Mouse (Mus musculus) forebrain, embryonic 11.5 days (tissue): ENCODE measurements around the gene Gm10160. TPM values are rescaled to one million over a fixed set of nuclear protein-coding genes. Genes with fewer than 3 reads are reported as not detected.
A peak's percentile ranks its signal among the peaks of the same experiment; 100 is the strongest.

Source experiments
- ATAC-seq: fragments of 200-750 bp; cut with Nextera tagmentation; replicated peaks from 2 replicates; pipeline ENCODE4 v1.8.0; 2017; ENCODE audit warnings: moderate TSS enrichment; ENCODE audit not compliant: low FRiP score
- DNase-seq: peaks from one replicate; pipeline ENCODE4 v3.0.0-alpha.2; 2017; ENCODE audit warnings: low spot score
- H3K27ac ChIP-seq: fragments of 300-500 bp; sonication (generic); 2 replicates; pipeline ENCODE4 v1.5.1; 2014; ENCODE audit warnings: low read depth, low read length
- H3K27me3 ChIP-seq: fragments of 300-500 bp; sonication (generic); 2 replicates; pipeline ENCODE4 v1.6.1; 2014; ENCODE audit warnings: mild to moderate bottlenecking, low read length, mixed read lengths; ENCODE audit not compliant: control insufficient read depth, insufficient read depth
- H3K36me3 ChIP-seq: fragments of 300-500 bp; sonication (generic); 2 replicates; pipeline ENCODE4 v1.6.1; 2014; ENCODE audit warnings: mild to moderate bottlenecking, low read length, moderate library complexity, mixed read lengths; ENCODE audit not compliant: control insufficient read depth, insufficient read depth
- H3K4me1 ChIP-seq: fragments of 300-500 bp; sonication (generic); replicated peaks from 2 replicates; pipeline ENCODE4 v1.6.1; 2014; ENCODE audit warnings: low read length, mixed read lengths; ENCODE audit not compliant: control insufficient read depth, insufficient read depth
- H3K4me2 ChIP-seq: fragments of 300-500 bp; sonication (generic); 2 replicates; pipeline ENCODE4 v1.6.1; 2014; ENCODE audit warnings: low read depth, mild to moderate bottlenecking, low read length, moderate library complexity, mixed read lengths; ENCODE audit not compliant: severe bottlenecking
- H3K4me3 ChIP-seq: fragments of 300-500 bp; sonication (generic); 2 replicates; pipeline ENCODE4 v1.5.1; 2014; ENCODE audit warnings: low read depth, low read length
- H3K9ac ChIP-seq: fragments of 300-500 bp; sonication (generic); 2 replicates; pipeline ENCODE4 v1.6.1; 2014; ENCODE audit warnings: low read length
- H3K9me3 ChIP-seq: fragments of 300-500 bp; sonication (generic); 2 replicates; pipeline ENCODE4 v1.6.1; 2016; ENCODE audit warnings: low read length, mixed read lengths; ENCODE audit not compliant: control insufficient read depth
- WGBS: fragments of 180-500 bp; shearing (Covaris S2); extraction: QIAGEN DNeasy Blood & Tissue Kit; methylation state at CpG from one replicate; pipeline ENCODE4 v1.1.7; 2014; 5-methylcytosine and 5-hydroxymethylcytosine counted together
- polyA plus RNA-seq: library from polyadenylated mRNA; unstranded; fragments of >200 nt; fragmentation: Nextera tagmentation; extraction: Ambion mirVana; gene quantifications from 2 replicates; pipeline ENCODE4 v1.2.1, GENCODE M21; 2014

Gm10160 gene
- polyA plus RNA-seq, 1 experiment from 2014 or later = not detected

- H3K9ac ChIP-seq = no peak overlapping the region
- no peaks in the 10 kb centered on the region for H3K27me3 ChIP-seq
- H3K4me3 ChIP-seq = no peak overlapping the region
- H3K36me3 ChIP-seq = no peaks in the 10 kb centered on the region
- DNase-seq (peak; percentile 50), ATAC-seq (no peak)
- H3K4me1 ChIP-seq = no peaks in the 10 kb centered on the region
- no peak overlapping the region for H3K4me2 ChIP-seq
- 85% methylated on average over 6 of the region's 6 CpGs for WGBS
- H3K27ac ChIP-seq = no peak overlapping the region
- no peaks in the 10 kb centered on the region for H3K9me3 ChIP-seq
These were observed 19.0 kb upstream of the Gm10160 start for GRCm38 (mm10) chr7:81874636-81875035.

DNA sequence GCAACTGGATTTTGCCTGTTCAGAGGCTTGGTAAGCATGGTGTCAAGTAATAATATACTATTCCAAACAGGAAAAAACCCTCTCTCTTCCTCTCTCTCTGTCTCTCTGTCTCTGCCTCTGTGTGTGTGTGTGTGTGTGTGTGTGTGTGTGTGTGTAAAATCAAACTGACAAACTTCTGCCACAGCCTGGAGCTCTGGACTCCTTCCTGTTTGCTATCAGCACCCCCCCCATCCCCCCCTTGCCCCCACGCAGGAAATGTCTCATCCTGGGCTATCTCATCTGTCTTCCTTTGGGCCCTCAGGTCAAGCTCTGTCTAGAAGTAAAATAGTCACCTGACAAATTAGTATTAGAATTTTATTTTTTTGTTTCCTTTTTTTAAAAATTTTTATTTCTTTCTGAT, 18.2 kb upstream of the Gm10160 start:
- no peak overlapping the region for H3K4me3 ChIP-seq
- no peaks in the 10 kb centered on the region for H3K9me3 ChIP-seq
- no peaks in the 10 kb centered on the region for H3K36me3 ChIP-seq
- H3K9ac ChIP-seq = no peak overlapping the region
- WGBS = 85% methylated on average over 1 of the region's 1 CpGs
- no peak for ATAC-seq
- H3K27me3 ChIP-seq = no peaks in the 10 kb centered on the region
- H3K27ac ChIP-seq = no peak overlapping the region
- no peak overlapping the region for H3K4me2 ChIP-seq
- no peaks in the 10 kb centered on the region for H3K4me1 ChIP-seq
- DNase-seq = no peak

GRCm38 (mm10) chr7:81872493-81873013, 17.0 kb upstream of the Gm10160 start:
- Histone ChIP-seq H3K36me3 (no peaks in the 10 kb centered on the region), H3K27ac (no peak overlapping the region), H3K9ac (no peak overlapping the region), H3K4me1 (no peaks in the 10 kb centered on the region), H3K4me3 (no peak overlapping the region), H3K4me2 (no peak overlapping the region), H3K9me3 (no peaks in the 10 kb centered on the region), H3K27me3 (no peaks in the 10 kb centered on the region)
- 87% methylated on average over 13 of the region's 13 CpGs for WGBS
- ATAC-seq (no peak), DNase-seq (no peak)

GRCm38 (mm10) chr7:81868158-81868557, 12.6 kb upstream of the Gm10160 start:
- no peak overlapping the region for H3K27ac ChIP-seq
- no peaks in the 10 kb centered on the region for H3K36me3 ChIP-seq
- no peak overlapping the region for H3K9ac ChIP-seq
- no peak overlapping the region for H3K4me3 ChIP-seq
- ATAC-seq = peak; percentile 79
- no peaks in the 10 kb centered on the region for H3K9me3 ChIP-seq
- H3K4me1 ChIP-seq = no peaks in the 10 kb centered on the region
- WGBS = 26% methylated on average over 6 of the region's 6 CpGs
- H3K27me3 ChIP-seq = no peaks in the 10 kb centered on the region
- DNase-seq = peak; percentile 89
- H3K4me2 ChIP-seq = no peak overlapping the region

DNA sequence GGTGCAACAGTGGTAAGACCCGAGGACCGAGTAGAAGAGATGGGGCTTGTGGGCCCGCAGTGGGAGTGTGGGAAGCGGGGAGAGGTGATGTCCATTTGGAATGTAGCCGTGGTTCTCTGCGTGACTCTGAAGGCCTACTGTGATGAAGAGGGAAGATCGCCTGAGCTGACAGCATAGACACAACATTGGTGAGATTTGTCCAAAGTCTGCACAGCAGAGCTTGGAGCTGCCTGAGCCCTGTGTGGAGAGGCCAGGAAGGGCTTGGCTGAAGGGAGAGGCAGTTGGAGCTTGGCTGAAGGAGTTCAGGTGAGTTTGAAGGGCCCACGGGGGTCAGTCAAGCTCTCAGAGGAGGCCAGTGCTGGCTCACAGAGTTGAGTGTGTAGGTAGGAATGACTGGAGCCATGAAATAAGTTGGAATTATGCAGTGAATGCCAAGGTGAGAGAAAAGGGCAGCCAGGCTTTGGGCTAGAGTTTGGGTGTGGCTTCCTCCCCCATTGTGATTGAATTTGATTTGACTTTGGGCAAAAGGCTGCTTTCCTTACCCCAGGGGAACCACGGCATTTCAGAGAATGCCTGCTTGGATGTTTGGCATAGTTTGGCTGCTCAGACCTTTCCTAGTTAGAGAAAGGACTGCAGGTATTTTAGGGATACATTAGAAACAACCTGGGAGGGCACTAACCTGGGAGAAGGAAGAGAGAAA, 11.8 kb upstream of the Gm10160 start:
- Histone ChIP-seq H3K36me3 (no peaks in the 10 kb centered on the region), H3K27me3 (no peaks in the 10 kb centered on the region), H3K9me3 (no peaks in the 10 kb centered on the region), H3K4me2 (no peak overlapping the region), H3K9ac (no peak overlapping the region), H3K4me3 (no peak overlapping the region), H3K27ac (no peak overlapping the region), H3K4me1 (no peaks in the 10 kb centered on the region)
- WGBS = 91% methylated on average over 9 of the region's 9 CpGs
- peak; percentile 47 for DNase-seq
- no peak for ATAC-seq

DNA sequence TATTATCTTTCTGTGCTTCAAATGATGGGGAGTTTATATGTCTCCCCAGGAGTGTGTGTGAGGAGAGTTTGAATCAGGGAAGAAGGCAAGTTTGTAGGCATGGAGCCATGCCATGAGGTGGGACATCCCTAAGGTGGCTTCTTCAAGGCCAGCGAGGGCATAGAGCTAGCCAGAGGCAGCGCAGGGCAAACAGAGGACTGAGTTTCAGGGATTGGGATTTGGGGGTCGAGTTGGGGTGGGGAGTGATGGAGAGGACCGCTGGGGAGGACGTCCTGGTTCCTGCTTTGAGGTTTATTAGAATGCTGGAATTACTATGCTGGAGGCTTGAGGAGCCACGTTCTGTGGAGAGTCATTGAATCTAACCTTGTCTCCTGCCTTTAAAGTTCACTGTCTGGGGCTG, 10.3 kb upstream of the Gm10160 start:
- no peak overlapping the region for H3K9ac ChIP-seq
- no peak overlapping the region for H3K4me3 ChIP-seq
- H3K4me1 ChIP-seq = no peaks in the 10 kb centered on the region
- no peak for DNase-seq
- H3K27ac ChIP-seq = no peak overlapping the region
- no peaks in the 10 kb centered on the region for H3K9me3 ChIP-seq
- H3K27me3 ChIP-seq = no peaks in the 10 kb centered on the region
- no peak for ATAC-seq
- WGBS = 88% methylated on average over 6 of the region's 6 CpGs
- no peaks in the 10 kb centered on the region for H3K36me3 ChIP-seq
- H3K4me2 ChIP-seq = no peak overlapping the region

GRCm38 (mm10) chr7:81864552-81864951, 9.0 kb upstream of the Gm10160 start:
- 84% methylated on average over 6 of the region's 6 CpGs for WGBS
- DNase-seq (no peak), ATAC-seq (no peak)
- H3K36me3 ChIP-seq = no peaks in the 10 kb centered on the region
- no peak overlapping the region for H3K4me3 ChIP-seq
- H3K4me2 ChIP-seq = no peak overlapping the region
- H3K4me1 ChIP-seq = peaks cover 4% of the 10 kb centered on the region; the same call in 1 of the 2 replicates
- H3K9me3 ChIP-seq = no peaks in the 10 kb centered on the region
- no peak overlapping the region for H3K9ac ChIP-seq
- no peak overlapping the region for H3K27ac ChIP-seq
- H3K27me3 ChIP-seq = no peaks in the 10 kb centered on the region

DNA sequence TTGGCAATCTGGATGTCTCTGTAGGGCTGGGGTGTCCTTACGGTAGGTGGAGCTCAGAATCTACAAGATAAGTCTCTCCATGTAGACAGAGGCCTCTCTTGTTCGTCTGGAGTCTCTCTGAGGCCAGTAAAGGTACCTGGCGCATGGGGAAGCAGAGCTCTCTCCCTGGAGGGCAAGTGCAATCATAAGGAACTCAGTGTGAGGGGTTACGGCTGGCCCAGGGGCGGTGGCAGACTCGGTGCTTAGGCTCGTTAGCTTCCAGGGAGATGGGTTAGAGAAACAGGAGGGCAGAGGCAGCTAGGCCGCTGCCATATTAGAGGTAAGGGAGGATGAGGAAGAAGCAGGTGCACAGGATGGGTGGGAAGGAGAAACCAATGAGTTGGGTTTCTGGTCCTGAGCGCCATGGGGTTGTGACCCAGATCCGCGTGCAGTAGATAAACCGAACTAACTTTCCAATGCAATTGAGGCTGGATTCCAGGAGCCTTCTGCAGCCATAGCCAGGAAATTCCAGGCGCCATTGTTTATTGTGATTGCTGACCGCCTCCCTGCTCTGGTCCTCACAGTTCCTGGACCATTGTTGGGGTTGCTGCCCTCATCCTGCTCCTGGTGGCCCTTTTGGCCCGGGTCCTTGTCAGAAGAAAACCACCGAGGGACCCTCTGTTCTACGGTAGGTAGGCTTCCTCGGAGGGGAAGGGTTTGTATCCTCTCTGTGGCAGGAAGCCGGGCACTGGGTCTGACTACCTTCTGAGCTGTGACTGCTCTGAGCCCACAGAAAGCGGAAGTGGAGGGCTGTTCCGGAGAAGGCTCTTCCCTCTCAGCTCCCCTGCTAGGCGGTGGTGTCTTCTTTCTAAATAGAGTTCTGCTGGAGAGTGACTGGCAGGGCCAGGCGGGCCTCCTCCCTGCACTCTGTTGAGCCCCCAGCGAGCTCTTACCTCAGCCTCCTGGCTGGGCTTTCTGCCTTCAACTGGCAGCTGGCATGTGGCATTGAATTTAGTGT, 7.3 kb upstream of the Gm10160 start:
- no peak overlapping the region for H3K27ac ChIP-seq
- peak; percentile 48 for DNase-seq
- no peak overlapping the region for H3K4me2 ChIP-seq
- no peak for ATAC-seq
- 71% methylated on average over 24 of the region's 24 CpGs for WGBS
- H3K4me1 ChIP-seq = peaks cover 5% of the 10 kb centered on the region; the same call in 1 of the 2 replicates
- no peaks in the 10 kb centered on the region for H3K9me3 ChIP-seq
- H3K27me3 ChIP-seq = no peaks in the 10 kb centered on the region; the same call in 1 of the 2 replicates
- no peaks in the 10 kb centered on the region for H3K36me3 ChIP-seq
- no peak overlapping the region for H3K9ac ChIP-seq
- H3K4me3 ChIP-seq = no peak overlapping the region
